Mouse (Mus musculus) cerebellum, adult 18-20 months (tissue): ENCODE measurements around the gene Vmn1r87.

Experiments
- DNase-seq, 2 experiments: peaks; one replicate each; pipeline ENCODE4 v3.0.0; 2021

The Vmn1r87 gene

GRCm38 (mm10) chr7:13140057-13140456, at the start of gene Vmn1r87:
Gene Vmn1r87, minus strand, starts transcription at chr7:13140157.
- no peak for DNase-seq

- no peak for DNase-seq
Measured at GRCm38 (mm10) chr7:13159268-13159667, 19.3 kb upstream of the Vmn1r87 start, which contains the start of gene Vmn1r88. Gene Vmn1r88, plus strand, starts transcription at chr7:13159568.

- DNase-seq: no peak
Measured at GRCm38 (mm10) chr7:13137340-13137739, 2.6 kb downstream of the Vmn1r87 start.

GRCm38 (mm10) chr7:13131856-13132255, 8.1 kb downstream of the Vmn1r87 start:
- no peak for DNase-seq

DNA sequence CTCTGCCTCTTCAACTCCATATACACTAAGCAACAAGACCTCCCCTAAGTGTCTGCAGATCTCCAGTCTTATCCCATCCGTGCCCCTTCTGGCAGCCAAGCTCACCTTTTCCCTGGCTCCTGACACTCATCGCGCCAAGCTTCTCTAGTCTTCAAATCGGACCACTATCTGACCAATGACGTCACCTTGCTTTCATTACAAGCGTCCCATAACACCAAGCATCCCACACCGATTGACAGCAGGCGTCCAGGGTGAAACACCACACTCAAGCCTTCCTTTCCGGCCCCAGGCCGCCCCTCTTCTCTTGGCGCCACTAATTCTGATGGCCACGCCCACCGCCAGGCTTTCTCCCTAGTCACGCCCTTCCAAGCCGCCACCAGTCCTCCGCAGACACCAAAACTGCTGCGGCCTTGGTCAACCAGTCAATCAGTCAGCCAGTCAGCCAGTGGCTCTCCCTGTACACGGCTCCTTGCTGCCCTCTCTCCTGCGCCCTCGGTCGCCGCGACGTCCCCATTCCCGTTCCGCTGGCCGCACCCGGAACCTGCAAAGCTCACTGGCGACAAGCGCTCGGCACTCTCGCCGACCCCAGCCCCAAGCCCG, 16.3 kb downstream of the Vmn1r87 start:
- peak in 1 of 2 experiments; percentile 5 for DNase-seq

DNA sequence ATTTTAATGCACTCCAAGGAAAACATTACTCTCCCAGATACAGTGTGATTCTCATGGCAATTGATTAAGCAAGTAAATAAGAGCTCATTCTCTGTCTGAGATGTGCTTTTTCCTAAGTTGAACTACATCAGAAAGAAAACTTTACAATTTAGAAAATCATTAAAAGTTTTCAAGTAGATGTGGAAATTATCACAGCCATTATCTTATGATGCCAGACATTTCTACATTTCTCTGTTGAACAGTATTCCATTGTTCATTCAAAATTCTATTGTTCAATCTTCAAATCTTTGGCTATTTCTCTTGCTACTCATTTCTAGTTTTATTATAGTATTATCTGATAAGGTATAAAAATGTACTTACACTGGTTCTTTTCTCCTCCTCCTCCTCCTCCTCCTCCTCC, 20.1 kb downstream of the Vmn1r87 start, which contains the start of gene Vmn1r86:
Gene Vmn1r86 (minus strand): TSS at position 101 of the 400 bp plus-strand sequence.
- no peak for DNase-seq

DNA sequence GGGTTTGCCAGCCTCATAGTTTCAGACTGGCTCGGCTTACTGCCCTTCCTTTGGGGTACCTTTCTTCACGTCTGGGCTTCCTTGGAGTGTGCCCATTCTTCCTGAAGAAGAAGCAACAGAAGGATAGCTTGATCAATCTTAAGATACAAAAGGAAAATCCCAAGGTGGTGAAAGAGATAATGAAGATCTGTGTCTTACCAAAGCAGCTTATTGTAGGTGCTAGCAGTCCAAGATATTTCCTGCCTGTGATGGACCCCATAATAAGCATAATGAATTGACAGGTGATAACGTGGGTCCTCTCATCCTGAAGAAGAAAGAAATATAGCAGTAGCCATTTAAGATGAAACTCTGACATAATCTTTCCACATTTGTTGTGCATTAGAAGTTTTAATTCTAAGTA, 44.9 kb downstream of the Vmn1r87 start, which contains the start of gene Vmn1r85:
Gene Vmn1r85 (minus strand): TSS at position 101 of the 400 bp plus-strand sequence.
- no peak for DNase-seq
